Mouse (Mus musculus) left cerebral cortex, adult 18-20 months (tissue): ENCODE measurements around the gene Smarca2. TPM values are rescaled to one million over a fixed set of nuclear protein-coding genes. Genes with fewer than 3 reads are reported as not detected.

Experiments
- DNase-seq, 2 experiments: peaks; one replicate each; pipeline ENCODE4 v3.0.0; 2021 to 2022; ENCODE audit warnings: low spot score in 2 of 2, mixed read lengths in 1 of 2
- total RNA-seq, 2 experiments: library from RNA; stranded (reverse); gene quantifications; 2 replicates each; pipeline ENCODE4 v1.2.3; 2021

The Smarca2 gene
- total RNA-seq, 2 experiments from 2014 or later, result 258 to 271 TPM

DNA sequence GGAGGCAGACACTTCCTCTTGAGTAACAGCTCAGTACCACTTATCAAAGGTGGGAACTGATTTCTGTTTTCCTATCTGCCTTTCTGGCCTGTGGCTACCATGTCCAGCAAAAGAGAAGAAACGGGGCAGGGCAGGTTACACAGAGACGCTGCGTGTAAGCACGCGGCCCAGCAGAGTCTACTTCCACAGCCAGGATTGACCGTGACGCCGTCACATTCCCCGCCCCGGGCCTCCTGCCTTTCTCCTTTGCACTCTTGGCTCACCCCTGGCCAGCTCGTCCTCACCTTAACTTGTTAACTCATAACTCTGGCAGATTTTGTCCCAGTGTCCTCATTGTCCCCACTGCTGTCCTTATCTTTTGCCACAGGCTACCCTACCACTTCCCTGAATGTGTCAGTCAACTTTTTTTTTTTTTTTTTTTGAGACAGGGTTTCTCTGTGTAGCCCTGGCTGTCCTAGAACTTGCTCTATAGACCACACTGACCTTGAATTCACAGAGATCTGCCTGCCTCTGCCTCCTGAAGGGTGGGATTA, 167.3 kb downstream of the Smarca2 start:
- DNase-seq, result no peak

- no peak for DNase-seq
These were observed 171.5 kb downstream of the Smarca2 start for GRCm38 (mm10) chr19:26776066-26777025.

DNA sequence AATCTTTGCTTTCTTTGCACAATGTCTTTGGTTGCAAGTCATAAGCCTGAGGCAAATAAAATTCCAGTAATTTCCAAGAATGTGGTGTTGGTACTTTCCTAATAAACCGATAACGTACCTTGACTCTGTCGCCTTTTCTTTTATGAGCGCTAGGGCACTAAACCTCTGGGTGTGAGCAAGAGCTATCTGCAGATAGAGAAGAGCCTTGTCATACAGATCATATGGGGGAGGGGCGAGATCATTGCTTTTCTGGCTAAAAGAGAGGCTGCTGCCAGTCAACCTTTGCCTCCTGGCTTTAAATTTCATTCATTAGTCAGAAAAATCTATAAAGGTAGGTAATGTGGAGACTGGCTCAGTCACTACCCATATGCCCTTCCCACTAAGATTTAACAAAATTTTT, 173.3 kb downstream of the Smarca2 start:
- DNase-seq, result no peak

DNA sequence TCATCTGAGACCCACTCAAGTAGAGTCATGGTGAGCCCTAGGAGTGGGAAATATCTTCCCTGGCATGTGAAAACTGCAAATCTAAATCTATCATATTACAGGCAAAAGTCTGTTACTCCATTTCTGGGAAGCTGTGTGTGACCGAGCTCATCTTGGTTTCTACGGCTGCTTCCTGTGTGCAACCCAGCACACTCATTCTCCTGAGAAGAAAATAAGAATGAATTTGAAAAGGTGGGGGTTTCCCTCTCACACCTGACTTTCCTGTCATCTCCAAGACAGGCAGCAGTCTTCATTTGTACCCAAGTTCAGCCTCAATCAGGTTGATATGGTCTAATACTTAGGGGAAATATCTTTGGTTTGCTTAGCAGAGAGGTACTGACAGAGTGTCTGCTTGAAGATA, 176.4 kb downstream of the Smarca2 start:
- DNase-seq, result no peak

DNA sequence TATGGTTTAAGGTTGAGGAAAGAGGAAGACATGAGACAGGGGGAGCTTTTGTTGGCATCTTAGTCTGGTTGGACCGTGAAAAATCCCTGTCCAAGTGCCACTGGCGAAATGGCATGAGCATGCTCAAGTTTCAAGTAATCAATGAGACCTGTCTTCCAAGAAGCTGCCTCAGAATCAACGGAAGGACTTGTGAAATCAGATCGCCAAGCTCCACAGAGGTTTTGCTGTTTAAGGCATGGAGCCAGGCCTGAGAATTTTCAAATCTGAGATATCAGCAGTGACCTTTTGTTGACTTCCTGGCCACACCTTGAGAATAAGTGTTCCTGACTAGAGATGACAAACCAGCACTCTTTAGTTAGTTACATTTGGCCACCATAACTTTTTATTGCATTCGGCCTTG, 183.6 kb downstream of the Smarca2 start:
- DNase-seq, result no peak

GRCm38 (mm10) chr19:26790386-26791346, 185.8 kb downstream of the Smarca2 start:
- no peak for DNase-seq

DNA sequence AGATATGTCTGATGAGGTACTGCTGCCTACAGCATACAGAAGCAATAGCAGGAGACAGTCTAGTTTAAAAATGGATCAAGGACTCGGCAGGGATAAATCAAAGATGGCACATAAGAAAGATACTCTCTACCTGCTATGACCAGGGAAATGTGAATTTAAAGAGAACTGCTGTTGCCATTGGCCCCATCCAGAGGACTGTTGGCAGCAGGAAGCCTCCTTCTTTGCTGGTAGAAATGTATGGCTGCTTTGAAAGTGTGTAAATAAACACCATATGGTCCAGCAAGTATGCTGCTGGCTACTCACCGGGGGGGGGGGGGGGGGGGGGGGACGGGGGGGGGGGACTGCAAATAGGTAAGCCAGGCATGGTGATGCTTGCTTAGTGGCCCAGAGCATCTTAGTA, 189.5 kb downstream of the Smarca2 start:
- DNase-seq, result no peak

DNA sequence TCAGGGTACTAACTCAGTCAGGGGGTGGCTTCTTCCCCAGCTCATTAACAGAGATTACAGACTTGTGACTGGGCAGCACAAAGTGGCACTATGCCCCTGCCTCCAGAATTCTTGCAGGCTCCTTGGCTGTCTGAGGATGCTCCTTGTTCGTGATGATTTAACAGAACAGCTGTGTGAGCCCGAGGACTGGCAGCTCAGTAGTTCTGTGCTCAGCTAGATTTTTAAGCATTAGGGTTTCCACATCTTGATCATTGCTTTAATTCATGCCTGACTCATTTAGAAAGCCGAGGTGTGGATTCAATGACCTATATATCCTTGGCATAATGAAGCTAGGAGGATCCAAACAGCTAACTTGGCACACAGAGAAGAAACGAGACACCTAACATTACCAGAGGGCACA, 191.2 kb downstream of the Smarca2 start:
- no peak for DNase-seq

DNA sequence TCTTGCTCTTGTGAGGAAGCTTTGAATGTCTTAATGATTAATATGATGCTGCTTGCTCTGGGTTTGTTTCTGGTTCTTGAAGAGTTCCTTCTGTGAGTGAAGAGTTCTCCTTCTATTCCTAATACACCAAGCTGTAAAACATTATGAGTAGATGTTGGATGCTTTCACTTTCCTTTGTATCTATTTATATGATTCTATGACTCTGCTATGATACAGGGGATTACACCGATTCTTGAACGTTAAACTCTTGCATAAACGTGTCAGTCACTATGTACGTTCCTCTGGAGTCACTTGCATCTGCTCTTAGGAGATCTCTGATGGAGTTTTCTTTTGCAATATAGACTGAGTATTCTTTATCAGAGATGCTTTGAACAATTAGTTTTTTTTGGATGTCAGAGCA, 199.6 kb downstream of the Smarca2 start:
- DNase-seq, result no peak

GRCm38 (mm10) chr19:26814629-26815028, 209.8 kb downstream of the Smarca2 start:
- no peak for DNase-seq

GRCm38 (mm10) chr19:26817901-26818300, 213.1 kb downstream of the Smarca2 start:
- no peak for DNase-seq
